Mouse (Mus musculus) forebrain, embryonic 14.5 days (tissue): ENCODE measurements at regions not wholly inside any gene's neighbourhood (a gene's known extent, or its start where the extent isn't known, plus 50 kb on each side); places are given as distances from the start of the nearest gene placed in this dataset.

Experiments
- ATAC-seq: fragments of 200-750 bp; cut with Nextera tagmentation; 2 replicates; pipeline ENCODE4 v1.8.0; 2017; ENCODE audit warnings: mild to moderate bottlenecking, moderate library complexity
- DNase-seq: peaks from one replicate; pipeline ENCODE4 v3.0.0-alpha.2; 2015; ENCODE audit warnings: low spot score
- H3K27ac ChIP-seq: fragments of 300-500 bp; sonication (generic); 2 replicates; pipeline ENCODE4 v1.5.1; 2014; ENCODE audit warnings: low read depth, mild to moderate bottlenecking, control low read depth, low read length, moderate library complexity
- H3K27me3 ChIP-seq: fragments of 300-500 bp; sonication (generic); replicated peaks from 2 replicates; pipeline ENCODE4 v1.6.1; 2014; ENCODE audit warnings: low read length, control low read depth, mixed read lengths; ENCODE audit not compliant: control insufficient read depth, insufficient read depth
- H3K36me3 ChIP-seq: fragments of 300-500 bp; sonication (generic); 2 replicates; pipeline ENCODE4 v1.6.1; 2014; ENCODE audit warnings: low read length, control low read depth; ENCODE audit not compliant: control insufficient read depth, insufficient read depth
- H3K4me1 ChIP-seq: fragments of 300-500 bp; sonication (generic); 2 replicates; pipeline ENCODE4 v1.6.1; 2014; ENCODE audit warnings: antibody characterized with exemption, low read length, control low read depth; ENCODE audit not compliant: control insufficient read depth, insufficient read depth
- H3K4me2 ChIP-seq: fragments of 300-500 bp; sonication (generic); 2 replicates; pipeline ENCODE4 v1.6.1; 2014; ENCODE audit warnings: mild to moderate bottlenecking, control low read depth, low read length
- H3K4me3 ChIP-seq: fragments of 300-500 bp; sonication (generic); 2 replicates; pipeline ENCODE4 v1.5.1; 2014; ENCODE audit warnings: low read depth, low read length, control low read depth
- H3K9ac ChIP-seq: fragments of 300-500 bp; sonication (generic); 2 replicates; pipeline ENCODE4 v1.6.1; 2014; ENCODE audit warnings: mild to moderate bottlenecking, low read length, control low read depth, moderate library complexity
- H3K9me3 ChIP-seq: fragments of 300-500 bp; sonication (generic); replicated peaks from 2 replicates; pipeline ENCODE4 v1.6.1; 2016; ENCODE audit warnings: low read length, control low read depth, mixed read lengths; ENCODE audit not compliant: control insufficient read depth

- ATAC-seq (no peak), DNase-seq (peak; percentile 13)
- no peaks in the 10 kb centered on the region for H3K27me3 ChIP-seq
- H3K36me3 ChIP-seq, result no peaks in the 10 kb centered on the region
- no peaks in the 10 kb centered on the region for H3K4me1 ChIP-seq
- no peaks in the 10 kb centered on the region for H3K9me3 ChIP-seq
- no peak overlapping the region for H3K27ac ChIP-seq
- H3K4me3 ChIP-seq, result no peak overlapping the region
- H3K4me2 ChIP-seq, result no peak overlapping the region
- H3K9ac ChIP-seq, result no peak overlapping the region
Measured at GRCm38 (mm10) chr15:70156443-70156842, 3655.7 kb upstream of the Lrrc6 start.

GRCm38 (mm10) chr15:70203366-70203765 lies 3631.0 kb upstream of the Gm6569 start:
- no peaks in the 10 kb centered on the region for H3K36me3 ChIP-seq
- no peak overlapping the region for H3K27ac ChIP-seq
- H3K9me3 ChIP-seq, result no peaks in the 10 kb centered on the region
- ATAC-seq (no peak), DNase-seq (no peak)
- H3K27me3 ChIP-seq, result no peaks in the 10 kb centered on the region
- H3K9ac ChIP-seq, result no peak overlapping the region
- H3K4me1 ChIP-seq, result no peaks in the 10 kb centered on the region
- H3K4me2 ChIP-seq, result no peak overlapping the region
- H3K4me3 ChIP-seq, result no peak overlapping the region
